Mouse (Mus musculus) cortical plate, adult 2 months (tissue): ENCODE measurements around the gene Fli1. TPM values are rescaled to one million over a fixed set of nuclear protein-coding genes. Genes with fewer than 3 reads are reported as not detected.

Experiments
- H3K27ac ChIP-seq: fragments of 200-500 bp; 2 replicates; pipeline ENCODE4 v1.5.1; 2012; ENCODE audit warnings: low read length, control low read depth, inconsistent platforms; ENCODE audit not compliant: insufficient read depth
- H3K4me1 ChIP-seq: fragments of 200-500 bp; 2 replicates; pipeline ENCODE4 v1.6.1; 2011; ENCODE audit warnings: low read length; ENCODE audit not compliant: control insufficient read depth, insufficient read depth
- H3K4me3 ChIP-seq: fragments of 200-500 bp; 2 replicates; pipeline ENCODE4 v1.5.1; 2011; ENCODE audit warnings: mild to moderate bottlenecking, low read length, control low read depth; ENCODE audit not compliant: insufficient read depth
- CTCF ChIP-seq: fragments of 200-500 bp; IDR thresholded peaks from 2 replicates; pipeline ENCODE4 v1.5.1; 2011; ENCODE audit warnings: mild to moderate bottlenecking, control low read depth, low read length; ENCODE audit not compliant: insufficient read depth; ENCODE audit errors: extremely low read depth
- POLR2A ChIP-seq: fragments of 200-500 bp; IDR thresholded peaks from 2 replicates; pipeline ENCODE4 v1.6.1; 2011; ENCODE audit warnings: mild to moderate bottlenecking, low read length, control low read depth; ENCODE audit not compliant: insufficient read depth; ENCODE audit errors: extremely low read depth
- polyA plus RNA-seq: library from polyadenylated mRNA; depleted of rRNA; stranded (reverse); fragments of >200 nt; gene quantifications from 2 replicates; pipeline ENCODE4 v1.2.3, GENCODE M21; 2012; rRNA removed

The Fli1 gene
- polyA plus RNA-seq = 3.0 and 3.7 TPM in 2 replicates

GRCm38 (mm10) chr9:32542212-32543039 is at the start of gene Fli1:
Gene Fli1, minus strand, starts transcription at chr9:32542861.
- H3K4me1 ChIP-seq = no peaks in the 10 kb centered on the region
- peak within 1 kb of the TSS; percentile 41 for H3K4me3 ChIP-seq
- TF ChIP-seq POLR2A = no peak
- TF ChIP-seq CTCF = no peak
- H3K27ac ChIP-seq = peak within 1 kb of the TSS; percentile 86; the same call in 1 of the 2 replicates

GRCm38 (mm10) chr9:32591732-32592582 is 49.3 kb upstream of the Fli1 start:
- Histone ChIP-seq H3K4me1 (no peaks in the 10 kb centered on the region), H3K27ac (no peak overlapping the region), H3K4me3 (no peak overlapping the region)
- TF ChIP-seq POLR2A (no peak), CTCF (peak; percentile 96)

GRCm38 (mm10) chr9:32590571-32590970 is 47.9 kb upstream of the Fli1 start:
- H3K4me3 ChIP-seq = no peak overlapping the region
- no peak for TF ChIP-seq POLR2A
- TF ChIP-seq CTCF = no peak
- H3K27ac ChIP-seq = no peak overlapping the region
- H3K4me1 ChIP-seq = no peaks in the 10 kb centered on the region

- no peak overlapping the region for H3K27ac ChIP-seq
Measured at GRCm38 (mm10) chr9:32589900-32590299, 47.2 kb upstream of the Fli1 start.

GRCm38 (mm10) chr9:32585357-32585756 is 42.7 kb upstream of the Fli1 start:
- no peaks in the 10 kb centered on the region for H3K4me1 ChIP-seq
- H3K4me3 ChIP-seq = no peak overlapping the region
- H3K27ac ChIP-seq = no peak overlapping the region
- TF ChIP-seq POLR2A = no peak
- TF ChIP-seq CTCF = peak; percentile 45

More at GRCm38 (mm10) chr9:32589900-32590299, 47.2 kb upstream of the Fli1 start:
- TF ChIP-seq CTCF (peak; percentile 95), POLR2A (no peak)
- no peak overlapping the region for H3K4me3 ChIP-seq
- no peaks in the 10 kb centered on the region for H3K4me1 ChIP-seq

GRCm38 (mm10) chr9:32583905-32584304 is 41.2 kb upstream of the Fli1 start:
- H3K27ac ChIP-seq = no peak overlapping the region
- no peaks in the 10 kb centered on the region for H3K4me1 ChIP-seq
- no peak overlapping the region for H3K4me3 ChIP-seq
- TF ChIP-seq CTCF = no peak
- TF ChIP-seq POLR2A = no peak

- Histone ChIP-seq H3K27ac (no peak overlapping the region), H3K4me3 (no peak overlapping the region), H3K4me1 (no peaks in the 10 kb centered on the region)
- no peak for TF ChIP-seq POLR2A
- TF ChIP-seq CTCF = no peak
Measured at GRCm38 (mm10) chr9:32581851-32582573, 39.4 kb upstream of the Fli1 start.

- TF ChIP-seq POLR2A (no peak), CTCF (no peak)
- Histone ChIP-seq H3K4me1 (no peaks in the 10 kb centered on the region), H3K4me3 (no peak overlapping the region), H3K27ac (no peak overlapping the region)
Measured at GRCm38 (mm10) chr9:32578411-32578810, 35.8 kb upstream of the Fli1 start.

- Histone ChIP-seq H3K4me1 (no peaks in the 10 kb centered on the region), H3K27ac (no peak overlapping the region), H3K4me3 (no peak overlapping the region)
- no peak for TF ChIP-seq CTCF
- no peak for TF ChIP-seq POLR2A
Measured at GRCm38 (mm10) chr9:32573638-32574037, 31.0 kb upstream of the Fli1 start.
